Mouse (Mus musculus) left cerebral cortex, postnatal 25 days (tissue): ENCODE measurements around the gene Irgq. TPM values are rescaled to one million over a fixed set of nuclear protein-coding genes. Genes with fewer than 3 reads are reported as not detected.
"Not testable (repeated sequence)": the region's sequence is repeated elsewhere in the genome, so short reads cannot be mapped to it uniquely, and the experiment has no call there.

ENCODE experiments used
- DNase-seq, 2 experiments: peaks; one replicate each; pipeline ENCODE4 v3.0.0; 2022; ENCODE audit warnings: low spot score in 2 of 2, mixed read lengths in 1 of 2
- intact Hi-C: fragments of 180-260 bp; cut with DNase I; formaldehyde crosslinking; loops from one replicate; pipeline ENCODE4 v1.15.1; 2025
- total RNA-seq, 2 experiments: library from RNA; stranded (reverse); gene quantifications; 2 replicates each; pipeline ENCODE4 v1.2.3; 2021

The Irgq gene
- total RNA-seq, 2 experiments from 2014 or later = 87.8 to 88.6 TPM

DNA sequence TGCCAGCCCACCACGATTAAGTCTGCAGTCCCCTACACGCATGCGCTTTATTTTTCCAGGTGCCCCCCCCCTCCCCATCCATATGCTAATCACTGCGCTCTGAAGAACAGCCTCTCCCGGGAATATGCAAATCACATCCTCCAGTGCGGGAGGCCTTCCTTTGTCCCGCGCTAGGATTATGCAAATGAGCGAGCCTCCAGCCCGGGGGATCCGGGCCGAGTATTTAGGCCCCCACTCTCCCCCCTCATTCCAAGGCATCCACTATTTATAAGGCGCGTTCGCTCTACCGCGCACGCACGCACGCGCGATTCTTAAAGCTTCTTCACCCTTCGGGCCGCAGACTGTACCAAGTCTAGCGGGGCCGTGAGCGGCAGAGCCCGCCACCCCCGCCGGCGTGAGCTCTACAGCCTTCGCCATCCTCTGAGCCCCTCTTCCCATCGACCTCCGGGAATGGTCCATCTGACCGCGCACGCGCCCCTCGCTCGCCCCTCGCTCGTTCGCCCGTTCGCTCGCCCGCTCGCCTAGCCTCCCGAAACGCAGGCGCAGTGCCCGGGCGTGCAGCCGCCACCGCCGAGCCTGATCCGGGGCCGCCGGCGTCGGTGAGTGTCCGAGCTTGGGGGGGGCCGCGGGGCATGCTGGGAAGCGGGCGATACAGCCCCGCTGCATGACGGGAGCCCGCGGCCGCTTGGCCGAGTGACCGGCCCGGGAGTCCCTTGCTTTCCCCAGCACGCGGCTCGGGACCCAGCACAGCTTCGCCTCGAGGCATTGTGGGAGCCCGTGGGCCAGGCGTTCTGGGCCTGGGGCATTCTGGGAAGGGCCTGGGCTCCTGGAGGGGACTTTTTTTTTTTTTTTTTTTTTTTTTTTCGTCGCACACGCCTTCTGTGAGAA is 23.4 kb upstream of the Irgq start, which contains the start of gene Zfp428:
Gene Zfp428, plus strand, starts transcription at position 169 of the 888 bp plus-strand sequence.
- DNase-seq = peak; percentile 87 to 91
- intact Hi-C loops = loop anchor here (1.0 to 2.0 kb wide), 2 partner anchors 23 to 24 kb away; partner anchors contain the start of genes Cadm4 and Irgq

DNA sequence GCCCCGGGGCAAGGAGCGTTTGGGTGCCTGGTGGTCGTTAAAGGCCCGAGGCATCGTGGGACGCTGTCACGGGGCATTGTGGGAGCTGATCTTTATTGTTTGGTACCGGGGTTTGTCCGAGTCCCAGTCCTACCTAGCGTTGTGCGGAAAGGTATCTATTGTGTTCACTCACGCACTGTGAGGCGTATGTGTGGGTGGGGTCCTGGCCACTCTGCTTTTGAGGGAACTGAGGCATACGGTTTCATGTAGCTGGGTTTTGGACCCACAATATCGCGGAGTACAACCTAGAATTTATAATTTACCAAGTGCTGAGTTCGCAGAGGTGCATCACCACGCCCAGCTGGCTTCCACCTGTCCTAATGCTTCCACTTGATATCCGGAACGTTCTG is 22.8 kb upstream of the Irgq start:
- intact Hi-C loops = loop anchor here (1.0 to 2.0 kb wide), 2 partner anchors 23 to 25 kb away; partner anchors contain the start of genes Cadm4 and Irgq

DNA sequence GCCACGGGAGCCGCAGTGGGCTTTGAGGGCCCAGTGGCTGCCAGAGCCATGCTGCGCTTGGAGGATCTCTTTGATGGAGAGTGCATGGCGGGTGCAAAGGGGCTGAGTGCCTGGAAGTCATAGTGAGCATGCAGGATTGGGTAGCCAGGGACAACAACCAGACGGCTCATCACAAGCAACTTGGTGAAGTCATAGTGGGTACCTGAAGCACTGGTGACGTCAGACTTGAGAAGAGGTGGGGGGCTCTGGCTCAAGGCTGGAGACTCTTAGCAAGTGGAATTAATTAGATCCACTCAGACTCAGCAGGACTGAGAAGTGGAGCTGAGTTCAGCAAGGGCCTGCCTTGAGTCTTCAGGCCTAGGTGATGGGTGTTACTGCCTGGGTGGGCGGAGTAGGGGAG is 18.1 kb upstream of the Irgq start, which contains the start of gene AC161166.1:
Gene AC161166.1, minus strand, starts transcription at position 101 of the 400 bp plus-strand sequence.
- intact Hi-C loops = no loop called here

More for the DNA sequence above, 22.8 kb upstream of the Irgq start:
- peak in 1 of 2 experiments; percentile 48 for DNase-seq

DNA sequence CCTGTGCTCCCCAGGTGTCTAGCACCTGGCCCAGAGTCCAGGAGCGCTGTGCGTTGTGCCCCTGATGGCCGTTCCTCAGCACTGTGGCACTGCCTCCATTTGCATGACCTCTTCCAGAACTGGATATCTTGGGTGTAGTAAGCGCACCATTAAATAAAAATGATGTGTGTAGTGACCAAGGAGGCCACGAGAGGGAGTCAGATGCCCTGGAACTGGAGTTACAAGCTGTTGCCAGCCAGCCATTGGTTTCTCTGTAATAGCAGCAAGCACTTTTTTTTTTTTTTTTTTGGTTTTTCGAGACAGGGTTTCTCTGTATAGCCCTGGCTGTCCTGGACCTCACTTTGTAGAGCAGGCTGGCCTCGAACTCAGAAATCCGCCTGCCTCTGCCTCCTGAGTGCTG is 14.2 kb upstream of the Irgq start:
- DNase-seq = peak in 1 of 2 experiments; percentile 70
- intact Hi-C loops = not testable (repeated sequence)

More for the DNA sequence above, 18.1 kb upstream of the Irgq start, which contains the start of gene AC161166.1:
- no peak for DNase-seq

DNA sequence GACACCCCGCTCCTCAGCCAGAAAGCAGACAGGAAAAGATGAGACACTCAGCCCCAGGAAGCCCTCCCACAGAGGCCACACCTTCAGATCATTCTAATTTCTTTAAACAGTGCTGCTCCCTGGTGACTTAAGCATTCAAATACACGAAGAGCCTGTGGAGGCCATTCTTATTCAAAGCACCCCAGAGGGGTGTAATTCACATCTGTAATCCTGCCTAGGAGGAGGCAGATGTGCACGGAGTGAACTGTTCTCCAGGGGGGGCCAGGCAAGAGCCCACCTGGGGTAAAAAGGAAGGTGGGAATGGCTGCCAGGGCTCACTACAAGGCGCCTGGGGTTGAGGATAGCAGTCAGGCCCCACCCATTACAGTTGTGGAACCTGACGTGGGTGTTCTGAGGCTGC is 13.4 kb upstream of the Irgq start:
- intact Hi-C loops = no loop called here
- DNase-seq = no peak

DNA sequence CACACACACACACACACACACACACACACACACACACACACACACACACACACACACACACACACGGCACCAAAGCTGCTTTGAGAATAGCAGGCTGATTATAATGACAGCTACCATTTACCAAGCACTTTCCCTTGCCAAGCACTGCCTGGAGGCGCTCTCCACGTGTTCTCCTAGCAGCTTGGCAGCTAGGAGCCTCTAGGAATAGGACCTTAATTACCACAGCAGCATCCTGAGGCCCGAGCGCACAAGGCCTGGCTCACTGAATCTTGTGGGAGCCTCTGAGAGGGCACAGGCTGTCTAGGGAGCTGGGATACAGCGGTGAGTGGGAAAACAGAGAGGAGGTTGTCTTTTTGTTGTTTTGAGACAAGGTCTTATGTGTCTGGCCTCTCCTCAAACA is 12.8 kb upstream of the Irgq start:
- peak in 1 of 2 experiments; percentile 87 for DNase-seq
- intact Hi-C loops = no loop called here

DNA sequence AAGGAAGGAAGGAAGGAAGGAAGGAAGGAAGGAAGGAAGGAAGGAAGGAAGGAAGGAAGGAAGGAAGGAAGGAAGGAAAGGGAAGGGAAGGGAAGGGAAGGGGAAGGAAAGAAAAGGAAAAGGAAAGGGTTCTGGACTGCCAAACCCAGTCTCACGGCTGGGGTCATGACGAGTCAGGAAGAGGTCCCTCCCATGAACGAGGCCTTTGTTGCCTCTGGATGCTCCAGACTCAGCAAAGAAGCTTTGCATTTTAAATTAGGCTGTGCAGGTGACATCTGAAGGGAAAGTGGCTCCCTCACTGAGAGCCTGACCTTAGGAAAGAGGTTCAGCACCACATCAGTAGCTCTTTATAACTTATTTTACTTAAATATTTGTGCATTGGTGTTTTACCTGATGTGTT is 11.4 kb upstream of the Irgq start:
- no peak for DNase-seq
- intact Hi-C loops = no loop called here

DNA sequence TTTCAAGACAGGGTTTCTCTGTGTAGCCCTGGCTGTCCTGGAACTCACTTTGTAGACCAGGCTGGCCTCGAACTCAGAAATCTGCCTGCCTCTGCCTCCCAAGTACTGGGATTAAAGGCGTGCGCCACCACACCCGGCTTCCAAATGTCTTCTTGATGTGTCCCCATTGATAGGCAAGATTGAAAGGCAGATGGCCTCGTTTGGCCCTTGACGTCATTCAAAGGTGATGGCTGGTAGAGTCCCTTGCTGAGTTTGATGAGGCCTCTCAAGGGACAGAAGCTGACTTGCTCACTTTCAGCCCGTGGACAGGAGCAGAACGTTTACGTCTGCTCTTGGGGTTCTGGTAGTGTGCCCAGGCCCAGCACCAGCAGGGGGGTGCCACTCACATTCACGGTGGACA is 10.4 kb upstream of the Irgq start:
- intact Hi-C loops, DNase-seq: not testable (repeated sequence)

DNA sequence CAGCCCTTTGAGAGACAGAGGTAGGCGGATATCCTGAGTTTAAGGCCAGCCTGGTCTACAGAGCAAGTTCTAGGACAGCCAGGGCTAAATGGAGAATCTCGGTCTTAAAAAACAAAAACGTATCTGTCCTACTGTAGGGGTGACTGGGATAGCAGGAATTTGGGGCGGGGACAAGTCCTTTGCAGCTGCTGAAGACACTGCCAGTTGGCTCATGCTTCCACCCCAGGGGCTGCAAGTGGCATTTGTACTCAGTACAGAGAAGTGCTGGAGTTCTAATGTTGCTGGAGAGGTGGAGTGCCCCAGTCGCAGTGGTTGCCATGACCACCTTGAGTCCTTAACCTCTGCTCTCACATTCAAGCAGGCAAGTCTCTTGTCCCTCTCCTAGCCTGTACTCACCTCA is 7.7 kb upstream of the Irgq start:
- DNase-seq = no peak

DNA sequence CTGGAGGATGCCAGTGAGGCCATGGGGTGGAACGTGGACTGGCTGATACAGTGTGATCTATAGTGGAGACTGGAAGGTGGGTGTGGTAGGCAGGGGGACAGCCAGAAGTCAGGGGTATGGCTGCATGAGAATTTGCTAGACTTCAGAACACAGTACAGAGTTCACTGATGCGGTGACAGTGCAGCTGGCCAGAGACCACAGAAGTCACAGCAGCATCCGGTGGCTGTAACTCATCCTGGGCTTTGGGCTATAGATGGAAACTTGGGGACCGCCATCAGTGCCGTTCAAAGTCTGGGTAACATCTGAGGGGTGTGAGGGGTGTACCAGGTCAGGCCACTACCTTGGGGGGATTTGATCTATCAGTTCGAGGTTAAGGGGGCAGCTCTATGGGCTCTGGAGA is 6.8 kb upstream of the Irgq start:
- no peak for DNase-seq
- intact Hi-C loops = no loop called here

More for the DNA sequence above, 7.7 kb upstream of the Irgq start:
- intact Hi-C loops = no loop called here

DNA sequence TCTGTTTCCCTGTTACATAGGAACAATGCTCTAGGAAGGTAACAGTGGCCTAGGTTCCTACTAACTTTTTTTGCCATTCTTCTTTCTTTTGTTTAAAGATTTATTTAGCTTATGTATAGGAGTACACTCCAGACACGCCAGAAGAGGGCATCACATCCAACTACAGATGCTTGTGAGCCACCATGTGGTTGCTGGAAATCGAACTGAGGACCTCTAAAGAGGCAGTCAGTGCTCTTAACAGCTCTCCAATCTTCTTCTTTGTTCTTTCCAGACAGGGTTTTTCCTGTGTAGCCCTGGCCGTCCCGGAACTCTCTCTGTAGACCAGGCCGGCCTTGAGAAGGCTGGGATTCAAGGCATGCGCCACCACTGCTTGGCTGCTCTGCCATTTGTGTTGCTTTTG is 5.5 kb upstream of the Irgq start:
- no peak for DNase-seq
- intact Hi-C loops = no loop called here

DNA sequence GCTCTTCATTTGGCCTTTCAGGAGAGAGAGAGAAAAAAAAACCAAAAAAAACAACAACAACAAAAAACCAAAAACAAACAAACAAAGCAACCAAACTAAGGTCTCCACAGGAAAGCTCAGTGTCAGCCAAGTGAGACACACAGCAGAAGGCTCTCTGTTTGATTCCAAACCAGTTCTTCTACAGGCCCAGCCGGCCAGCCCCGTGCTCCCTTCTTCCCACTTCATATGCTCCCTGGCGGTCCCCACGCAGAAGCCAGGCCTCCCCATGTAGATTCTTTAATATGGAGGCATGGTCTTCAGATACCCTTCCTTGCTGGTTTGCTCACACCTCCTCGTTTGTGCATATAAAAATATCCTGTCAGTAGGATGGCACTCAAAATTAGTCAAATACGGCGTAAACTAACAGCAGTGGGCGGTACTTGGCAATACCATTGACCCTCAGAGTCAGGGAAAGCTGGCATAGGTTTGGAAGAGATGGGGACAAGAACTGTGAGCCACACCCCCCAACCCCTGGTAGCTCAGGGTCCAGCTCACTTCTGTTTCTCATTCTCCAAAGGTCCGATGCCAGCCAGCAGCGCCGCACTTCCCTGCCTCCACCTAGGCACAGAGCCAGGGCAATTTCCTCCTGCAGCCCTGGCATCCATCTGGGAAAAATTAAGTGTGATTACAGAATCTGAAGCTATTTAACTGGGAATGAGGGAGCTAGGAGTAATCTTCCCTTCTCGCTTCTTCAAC is 4.6 kb upstream of the Irgq start:
- DNase-seq = peak in 1 of 2 experiments; percentile 23
- intact Hi-C loops = no loop called here

DNA sequence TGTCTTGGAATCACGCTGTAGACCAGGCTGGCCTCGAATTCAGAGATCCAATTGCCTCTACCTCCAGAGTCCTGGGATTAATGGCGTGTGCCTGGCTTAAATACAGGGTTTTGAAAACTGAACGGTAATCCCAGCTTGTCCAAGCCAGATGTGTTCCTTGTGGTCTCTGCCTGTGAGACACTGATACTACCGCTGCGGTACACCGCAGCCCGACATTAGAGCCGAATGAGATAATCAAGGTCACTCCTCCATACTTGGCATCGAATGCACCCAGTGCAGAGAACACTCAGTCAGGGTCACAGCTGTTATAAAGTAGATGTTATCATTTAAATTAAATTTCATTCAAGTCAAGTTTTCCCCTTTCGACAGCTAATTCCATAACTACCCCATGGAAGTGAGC is 1.6 kb upstream of the Irgq start:
- intact Hi-C loops = no loop called here
- DNase-seq = no peak

DNA sequence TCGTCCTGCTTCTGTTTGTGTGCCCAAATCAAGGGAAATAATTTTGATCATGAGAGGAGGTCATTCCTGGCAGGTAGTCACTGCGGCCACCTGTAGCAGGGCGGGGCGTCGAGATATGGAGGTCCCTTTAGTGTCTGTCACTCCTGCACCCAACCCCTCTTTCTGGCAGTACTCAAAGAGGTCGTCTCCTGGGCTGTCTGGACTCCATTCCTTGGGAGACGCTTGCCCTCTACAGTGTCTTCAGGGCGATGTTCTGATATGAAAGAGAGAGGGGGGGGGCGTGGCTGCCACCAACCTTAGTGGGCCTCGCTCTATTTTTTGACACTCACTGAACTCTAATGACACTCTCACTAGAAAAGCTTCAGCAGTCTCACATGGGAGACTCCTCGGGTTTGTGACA is 909 bp upstream of the Irgq start:
- DNase-seq = no peak
- intact Hi-C loops = no loop called here

DNA sequence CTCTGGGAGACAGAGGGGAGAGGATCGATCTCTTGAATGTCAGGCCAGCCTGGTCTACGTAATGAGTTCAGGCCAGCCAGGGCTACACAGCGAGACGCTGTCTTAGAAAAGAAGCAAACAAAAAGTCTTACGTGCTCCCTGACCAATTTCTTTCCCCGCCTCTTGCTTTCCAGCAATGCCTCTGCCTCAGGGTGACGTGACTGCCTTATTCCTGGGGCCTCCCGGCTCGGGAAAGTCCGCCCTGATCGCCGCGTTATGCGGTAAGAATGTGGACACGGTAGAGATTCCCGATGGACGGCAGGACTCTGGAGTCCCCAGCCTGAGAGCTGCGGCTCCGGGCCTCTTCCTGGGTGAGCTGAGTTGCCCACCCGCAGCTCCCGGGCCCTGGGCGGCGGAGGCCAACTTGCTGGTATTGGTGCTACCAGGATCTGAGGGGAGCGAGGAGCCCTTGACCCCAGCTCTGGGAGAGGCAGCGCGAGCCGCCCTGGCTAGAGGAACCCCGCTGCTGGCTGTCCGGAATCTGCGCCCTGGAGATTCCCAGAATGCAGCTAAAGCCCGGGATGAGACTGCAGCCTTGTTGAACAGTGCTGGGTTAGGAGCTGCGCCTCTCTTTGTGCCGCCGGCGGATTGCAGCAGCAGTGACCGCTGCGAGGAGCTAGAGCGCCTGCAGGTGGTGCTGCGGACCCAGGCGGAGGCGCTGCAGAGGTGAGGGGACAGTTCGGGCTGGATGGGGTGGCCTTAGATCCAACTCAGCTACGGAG is 902 bp downstream of the Irgq start:
- intact Hi-C loops = loop anchor here (5.0 kb wide), 1 partner anchor 131 kb away; no protein-coding TSS in a partner anchor
- peak; percentile 81 to 82 for DNase-seq

DNA sequence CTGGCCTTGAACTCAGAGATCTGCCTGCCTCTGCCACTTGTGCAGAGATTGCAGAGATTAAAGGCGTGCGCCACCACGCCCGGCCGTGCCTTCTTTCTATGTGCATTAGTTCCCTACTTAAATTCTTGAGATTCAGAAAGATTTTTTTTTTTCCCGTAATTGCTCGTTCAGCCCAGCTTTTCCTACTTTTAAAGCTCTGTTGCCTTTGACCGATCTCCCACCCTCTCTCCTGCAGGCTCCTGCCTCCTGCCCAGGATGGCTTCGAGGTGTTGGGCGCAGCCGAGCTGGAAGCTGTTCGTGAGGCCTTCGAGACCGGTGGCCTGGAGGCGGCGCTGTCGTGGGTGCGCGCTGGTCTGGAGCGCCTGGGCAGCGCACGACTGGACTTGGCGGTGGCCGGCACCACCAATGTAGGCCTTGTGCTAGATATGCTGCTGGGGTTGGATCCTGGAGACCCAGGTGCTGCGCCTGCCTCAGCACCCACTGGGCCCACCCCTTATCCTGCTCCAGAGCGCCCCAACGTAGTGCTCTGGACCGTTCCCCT is 2.6 kb downstream of the Irgq start:
- intact Hi-C loops = loop anchor here (5.0 kb wide), 1 partner anchor 129 kb away; no protein-coding TSS in a partner anchor
- no peak for DNase-seq

DNA sequence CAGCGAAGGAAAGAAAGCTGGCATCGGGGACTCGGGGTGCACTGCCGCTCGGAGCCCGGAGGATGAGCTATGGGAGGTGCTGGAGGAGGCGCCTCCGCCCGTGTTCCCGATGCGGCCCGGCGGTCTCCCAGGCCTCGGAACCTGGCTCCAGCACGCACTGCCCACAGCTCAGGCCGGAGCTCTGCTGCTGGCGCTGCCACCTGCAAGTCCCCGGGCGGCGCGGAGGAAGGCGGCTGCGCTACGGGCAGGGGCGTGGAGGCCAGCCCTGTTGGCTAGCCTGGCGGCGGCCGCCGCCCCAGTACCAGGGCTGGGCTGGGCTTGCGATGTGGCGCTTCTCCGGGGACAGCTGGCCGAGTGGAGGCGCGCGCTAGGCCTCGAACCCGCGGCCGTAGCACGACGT is 3.3 kb downstream of the Irgq start:
- DNase-seq = no peak
- intact Hi-C loops = loop anchor here (5.0 kb wide), 1 partner anchor 128 kb away; no protein-coding TSS in a partner anchor

DNA sequence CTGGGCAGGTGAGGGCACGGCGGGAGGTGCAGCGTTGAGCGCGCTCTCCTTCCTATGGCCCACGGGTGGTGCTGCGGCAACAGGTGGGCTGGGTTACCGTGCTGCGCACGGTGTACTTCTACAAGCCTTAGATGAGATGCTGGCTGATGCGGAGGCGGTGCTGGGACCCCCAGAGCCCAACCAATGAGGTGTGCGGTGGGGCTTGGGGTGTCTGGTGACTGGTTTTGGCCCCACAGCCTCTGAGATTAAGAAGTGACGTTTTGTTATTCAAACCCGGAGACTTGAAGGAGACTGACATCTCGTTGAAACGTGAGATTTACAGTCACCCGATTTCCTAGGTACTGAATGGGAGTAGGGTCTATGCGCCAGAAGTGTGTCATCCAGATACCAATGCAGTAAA is 3.8 kb downstream of the Irgq start:
- intact Hi-C loops = loop anchor here (5.0 kb wide), 1 partner anchor 128 kb away; no protein-coding TSS in a partner anchor
- peak in 1 of 2 experiments; percentile 27 for DNase-seq

DNA sequence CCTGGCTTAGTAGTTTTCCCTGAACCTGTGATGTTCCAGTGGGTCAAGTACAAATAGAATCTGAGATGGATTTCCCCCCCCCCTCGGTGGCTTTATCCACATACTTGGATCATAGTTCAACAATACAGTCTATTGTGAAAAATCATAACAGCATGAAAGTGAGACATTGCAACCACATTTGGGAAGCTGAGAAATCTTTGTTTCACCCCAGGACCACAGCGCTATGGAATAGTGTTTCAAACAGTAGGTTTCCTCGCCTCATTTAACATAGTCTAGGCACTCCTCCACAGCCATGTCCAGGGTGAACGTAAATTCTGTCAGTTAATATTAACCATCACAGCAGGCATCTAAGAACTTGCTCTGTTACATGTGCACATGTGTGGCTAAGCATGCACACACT is 6.6 kb downstream of the Irgq start:
- no peak for DNase-seq
- intact Hi-C loops = no loop called here
